Mouse (Mus musculus) yolk sac, embryonic 10.5 days (tissue): ENCODE measurements at regions not wholly inside any gene's neighbourhood (a gene's known extent, or its start where the extent isn't known, plus 50 kb on each side); places are given as distances from the start of the nearest gene placed in this dataset.

Experiments
- DNase-seq: peaks from one replicate; pipeline ENCODE4 v3.0.0-alpha.2; 2017; ENCODE audit warnings: low spot score

DNA sequence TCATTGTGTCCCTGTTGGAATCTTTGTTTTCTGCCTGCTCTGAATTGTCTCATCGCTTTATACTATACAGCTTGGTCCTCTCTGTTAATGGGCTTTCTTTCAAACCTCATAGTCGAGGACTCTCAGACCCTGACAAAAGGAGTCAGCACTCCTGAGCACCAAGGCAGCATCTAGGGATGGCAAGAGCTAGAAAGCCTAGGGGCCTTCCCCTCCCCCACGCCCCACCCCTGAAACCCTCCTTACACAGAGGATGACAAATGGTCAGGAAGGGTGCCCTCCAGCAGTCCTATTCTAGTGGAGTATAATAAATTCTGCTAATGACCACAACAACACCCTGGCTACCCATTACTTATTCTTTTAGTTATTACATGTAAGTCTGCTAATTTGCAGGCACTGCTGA, 74.4 kb downstream of the Tbx19 start:
- DNase-seq, result no peak

DNA sequence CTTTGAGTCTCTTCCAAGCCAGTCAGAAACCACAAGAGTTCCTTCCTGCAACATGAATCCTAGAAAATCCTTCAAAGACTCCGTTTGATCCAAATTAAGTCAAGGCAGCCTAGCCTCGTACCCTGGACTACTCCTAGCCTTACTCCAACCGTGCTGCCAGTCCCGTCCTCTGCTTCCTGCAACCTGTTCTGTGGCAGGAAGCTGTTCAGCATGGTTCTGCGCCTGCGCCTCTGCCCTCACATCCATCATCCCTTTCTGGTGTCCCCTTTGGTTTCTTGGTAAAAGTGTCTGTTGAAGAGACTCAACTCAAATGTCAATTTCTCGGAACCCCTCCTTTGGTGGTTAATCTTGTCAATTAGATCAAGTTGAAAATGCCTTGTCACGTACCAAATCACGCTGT, 75.8 kb downstream of the Tbx19 start:
- no peak for DNase-seq

DNA sequence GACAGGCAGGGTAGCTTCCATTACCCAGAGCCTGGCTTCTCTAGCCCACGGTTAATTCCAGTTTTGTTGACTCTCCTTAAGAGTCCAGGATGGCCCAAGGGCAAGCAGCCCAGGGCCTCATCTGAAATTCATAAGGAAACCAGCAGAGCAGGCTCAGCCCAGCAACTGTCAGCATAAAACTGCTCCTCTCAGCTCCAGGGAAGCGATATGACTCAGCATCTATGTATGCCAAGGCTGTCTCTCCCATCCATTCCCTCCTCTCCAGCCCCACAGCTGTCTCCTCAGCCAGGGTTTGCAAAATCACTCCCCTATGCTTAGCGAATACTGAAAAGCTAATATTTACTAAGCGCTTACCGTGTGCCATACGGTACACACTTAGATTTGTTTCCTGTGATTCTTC, 76.4 kb downstream of the Tbx19 start:
- no peak for DNase-seq

DNA sequence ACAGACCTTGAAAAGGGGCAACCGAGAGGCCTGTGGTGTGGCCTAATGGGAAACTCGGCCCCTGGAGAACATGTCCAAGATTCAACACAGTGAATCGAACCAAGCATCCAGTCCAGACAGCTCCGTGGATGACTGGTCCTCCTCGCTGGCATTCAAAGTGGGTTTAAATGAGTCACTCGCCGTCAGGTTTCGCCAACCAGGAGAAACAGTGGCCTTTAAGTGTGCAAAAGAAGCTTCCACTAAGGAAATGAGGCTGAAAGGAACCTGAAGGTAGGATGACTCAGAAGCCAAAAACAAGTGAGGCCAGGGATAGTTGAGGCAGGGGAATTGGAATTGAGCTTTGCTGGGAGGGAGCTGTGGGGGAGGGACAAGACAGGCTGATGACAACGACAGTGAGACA, 80.2 kb downstream of the Tbx19 start:
- no peak for DNase-seq

DNA sequence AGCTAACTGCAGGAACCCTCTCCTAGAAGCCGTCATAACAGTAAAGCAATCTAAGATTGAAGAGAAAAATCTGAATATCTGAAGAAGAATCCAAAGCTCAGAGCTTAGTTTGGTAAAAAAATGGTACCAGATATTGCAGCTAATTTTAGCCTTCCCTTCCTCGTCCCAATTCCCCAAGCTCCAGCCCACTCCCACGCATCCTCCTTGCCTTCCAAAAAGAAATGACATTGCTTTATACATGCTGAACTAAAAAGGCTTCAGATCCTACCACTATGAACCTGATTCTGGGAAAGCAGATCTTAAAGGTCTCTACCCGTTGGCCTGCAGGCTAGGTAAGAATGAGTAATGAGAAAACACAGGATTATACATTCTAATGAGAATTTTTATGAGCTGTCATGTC, 83.3 kb downstream of the Tbx19 start:
- no peak for DNase-seq

DNA sequence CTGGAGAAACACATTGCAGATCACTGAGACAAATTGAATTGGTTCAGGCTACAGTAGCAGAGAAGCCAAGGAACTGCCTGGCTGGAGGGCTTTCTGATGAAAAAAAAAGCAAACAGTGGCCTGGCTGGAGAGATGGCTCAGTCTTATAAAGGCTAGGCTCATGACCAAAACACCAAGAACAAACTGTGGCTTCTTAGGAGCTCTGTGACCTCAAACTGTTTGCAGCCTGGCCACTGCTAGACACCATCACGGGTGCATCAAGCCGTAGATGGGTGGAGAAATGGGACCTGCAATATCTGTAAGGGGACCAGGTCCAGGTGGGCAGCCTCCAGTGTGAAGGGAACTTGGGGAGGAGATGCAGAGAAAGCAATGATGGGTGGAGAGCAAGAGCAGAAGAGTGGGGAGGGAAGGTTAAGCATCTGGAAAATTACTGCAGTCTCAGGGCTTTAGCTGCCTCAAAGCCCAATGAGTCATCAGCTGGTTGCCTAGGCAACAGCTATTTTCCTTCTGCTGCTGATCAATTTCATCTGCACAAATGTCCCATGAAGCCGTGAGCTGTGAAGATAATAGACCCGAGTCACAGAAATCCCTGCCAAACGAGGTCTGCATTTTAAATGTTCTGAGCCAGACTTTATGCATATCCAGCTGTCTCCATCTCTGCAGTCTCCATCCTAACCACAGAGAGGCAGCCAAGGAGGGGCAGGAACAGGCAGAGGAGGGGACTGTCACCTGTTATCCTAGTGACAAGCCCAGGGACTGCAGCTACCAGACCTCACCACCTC, 85.1 kb downstream of the Tbx19 start:
- no peak for DNase-seq

DNA sequence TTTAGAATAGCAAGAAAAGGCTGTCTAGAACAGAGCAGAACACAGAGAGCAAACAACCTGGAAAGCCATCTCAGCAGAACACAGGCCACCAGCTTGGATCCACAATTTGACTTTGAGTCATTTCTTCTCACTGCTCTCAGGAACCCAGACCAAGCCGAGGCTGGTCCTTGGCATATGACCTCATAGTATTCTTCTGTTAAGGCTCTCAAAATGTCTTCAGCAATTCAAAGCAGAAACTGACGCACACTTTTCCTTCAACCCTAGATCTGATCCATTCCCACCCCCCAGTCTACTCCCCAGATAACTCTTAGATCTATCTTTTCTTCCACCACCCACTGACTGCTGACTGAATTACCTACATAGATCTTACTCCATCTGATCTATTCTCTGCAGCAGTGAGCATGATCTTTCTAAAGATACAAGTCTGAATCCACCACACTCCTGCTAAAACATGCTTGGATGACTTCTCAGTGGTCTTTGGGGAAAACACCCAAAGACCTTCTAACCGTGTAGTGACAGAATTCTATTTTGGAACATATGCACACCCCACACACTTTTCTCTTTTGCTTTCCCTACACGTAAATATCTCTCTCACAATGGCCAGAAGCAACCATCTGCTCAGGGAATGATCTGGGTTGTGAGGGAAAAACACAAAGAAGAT, 88.6 kb downstream of the Tbx19 start:
- no peak for DNase-seq

DNA sequence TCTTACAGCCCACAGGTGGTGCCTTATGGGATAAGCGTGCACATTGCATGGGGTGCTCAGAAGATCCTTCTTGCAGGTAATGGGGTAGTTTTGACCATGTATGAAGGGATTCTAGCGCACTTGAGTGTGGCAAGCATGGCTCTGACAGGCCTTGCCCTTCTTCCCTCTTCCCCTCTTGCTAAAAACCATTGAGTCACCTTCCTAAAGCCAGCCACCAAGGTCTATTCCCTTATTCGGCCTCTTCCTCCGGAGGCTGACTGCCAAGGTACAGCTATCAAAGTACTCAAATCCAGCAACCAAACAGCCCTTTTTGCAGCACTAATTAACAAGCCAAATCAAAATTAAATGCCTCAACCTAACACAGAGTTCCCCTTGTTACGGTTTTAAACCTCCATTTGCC, 95.6 kb downstream of the Tbx19 start:
- no peak for DNase-seq

DNA sequence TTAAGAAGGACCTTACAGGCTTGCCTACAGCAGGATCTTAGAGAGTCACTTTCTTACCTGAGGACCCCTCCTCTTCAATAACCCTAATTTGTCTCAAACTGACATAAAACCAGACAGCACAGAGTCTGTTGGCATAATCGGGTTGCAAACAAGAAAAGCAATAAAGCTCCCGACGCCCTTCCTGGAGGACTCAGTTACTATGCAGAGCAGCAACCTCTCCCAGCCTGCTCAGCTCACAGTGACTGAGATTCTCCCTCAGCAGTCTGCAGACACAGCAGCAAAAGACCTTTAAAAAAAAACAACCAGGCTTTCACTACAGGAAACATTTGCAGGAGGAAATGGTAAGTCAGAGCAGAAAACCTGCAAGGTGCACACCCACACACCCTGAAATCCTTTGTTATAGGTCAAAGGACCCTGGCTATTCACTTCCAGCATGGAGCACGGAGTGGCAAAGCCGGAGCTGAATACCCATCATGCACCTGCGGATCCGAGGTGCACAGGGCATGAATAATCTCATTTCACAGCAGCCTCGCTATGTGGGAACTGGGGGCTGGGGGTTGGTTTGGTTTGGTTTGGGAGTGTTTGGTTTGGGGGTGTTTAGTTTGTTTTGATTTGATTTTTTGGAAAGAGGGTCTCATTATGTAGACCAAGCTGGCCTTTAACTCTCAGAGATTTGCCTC, 97.6 kb downstream of the Tbx19 start:
- DNase-seq, result no peak

DNA sequence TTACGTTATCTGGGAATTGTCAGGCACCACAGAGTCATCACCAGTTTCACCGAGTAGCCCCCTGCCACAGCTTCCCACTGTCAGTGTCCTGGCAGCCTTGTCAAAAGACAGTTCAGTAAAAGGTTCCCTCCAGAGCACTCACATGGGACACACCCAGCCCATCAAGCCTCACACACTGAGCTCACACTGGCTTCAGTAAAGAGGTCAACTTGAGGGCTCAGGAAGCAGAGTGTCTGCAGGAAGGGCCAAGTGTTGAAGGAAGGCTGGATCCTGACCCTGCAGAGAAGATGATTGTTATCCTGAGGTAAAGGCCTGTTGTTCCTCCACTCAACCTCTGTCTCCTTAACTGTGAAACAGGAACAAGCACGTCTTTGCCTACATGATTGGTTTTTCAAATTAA, 99.2 kb downstream of the Tbx19 start:
- DNase-seq, result no peak

DNA sequence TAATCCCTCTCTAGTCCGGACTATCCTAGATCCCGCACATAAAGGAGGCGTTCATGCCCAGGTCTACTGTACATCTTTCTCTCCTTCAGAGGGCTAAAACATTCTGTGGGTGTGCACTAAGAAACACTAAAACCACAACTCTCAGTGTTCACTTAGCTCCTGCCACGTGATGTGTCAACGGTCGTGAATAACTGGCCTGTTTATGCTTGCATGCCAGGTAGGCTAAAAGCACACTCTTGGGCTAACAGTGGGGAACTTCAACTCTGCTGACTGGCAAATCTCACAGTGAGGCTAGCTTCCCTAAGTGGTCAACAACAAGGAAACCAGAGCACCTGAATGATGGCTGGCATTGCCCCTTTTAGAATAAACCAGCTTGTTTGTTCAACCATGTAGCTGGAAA, 106.3 kb downstream of the Tbx19 start:
- no peak for DNase-seq

DNA sequence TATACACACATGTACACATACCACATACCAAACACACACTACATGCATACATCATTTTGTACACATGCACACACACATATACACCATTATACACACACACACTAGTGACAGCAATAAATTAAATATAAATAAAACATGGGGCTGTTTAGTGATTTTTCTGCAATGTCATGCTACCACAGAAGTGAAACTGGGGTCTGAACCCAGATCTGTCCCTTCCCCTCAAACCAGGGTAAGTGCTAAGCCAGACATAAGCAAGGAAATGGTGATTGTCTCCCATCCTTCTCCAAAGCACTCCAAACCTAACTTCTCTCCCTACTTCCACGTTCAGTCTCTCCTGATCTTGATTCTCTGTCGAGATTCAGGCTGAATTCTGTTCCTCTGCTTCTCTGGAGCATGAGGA, 109.3 kb downstream of the Tbx19 start:
- no peak for DNase-seq

DNA sequence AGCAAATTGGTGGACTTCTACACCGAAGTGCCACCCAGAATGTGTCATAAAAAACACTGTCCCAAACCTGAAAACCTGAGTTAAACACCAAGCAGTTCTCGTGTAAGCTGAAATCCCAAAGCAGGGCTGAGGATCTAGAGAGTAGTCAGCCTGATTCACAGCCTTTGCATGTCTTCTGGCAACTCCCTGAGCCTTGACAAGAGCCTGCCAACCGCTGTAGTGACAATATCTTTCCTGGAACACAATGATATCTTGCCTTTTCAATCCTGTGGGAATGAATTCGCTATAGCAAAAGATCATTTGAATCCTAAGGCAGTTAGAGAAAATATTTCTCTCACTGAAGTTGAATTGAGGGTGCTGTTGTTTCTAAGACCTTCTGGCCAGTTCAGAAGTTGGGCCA, 110.4 kb downstream of the Tbx19 start:
- no peak for DNase-seq

DNA sequence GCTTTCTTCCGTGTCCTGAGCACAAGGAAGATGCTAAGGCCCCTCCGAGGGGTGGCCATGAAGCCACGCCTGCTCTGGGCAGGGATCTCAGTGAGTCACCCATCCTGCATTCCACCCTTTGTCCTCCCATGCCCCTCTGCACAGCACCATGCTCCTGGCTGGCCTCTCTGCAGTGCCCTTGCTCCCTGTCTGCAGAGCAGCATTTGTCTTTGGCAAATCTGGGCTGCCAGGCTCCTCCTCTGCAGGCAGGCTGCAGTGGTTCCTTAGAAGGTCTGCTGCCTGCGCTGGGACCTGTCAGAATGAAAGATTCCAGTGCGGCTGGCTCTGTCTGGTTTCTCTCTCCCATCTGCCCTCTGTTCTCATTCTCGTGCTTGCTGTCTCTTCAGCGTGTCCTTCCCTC, 111.3 kb upstream of the Xcl1 start:
- DNase-seq, result peak; percentile 66

DNA sequence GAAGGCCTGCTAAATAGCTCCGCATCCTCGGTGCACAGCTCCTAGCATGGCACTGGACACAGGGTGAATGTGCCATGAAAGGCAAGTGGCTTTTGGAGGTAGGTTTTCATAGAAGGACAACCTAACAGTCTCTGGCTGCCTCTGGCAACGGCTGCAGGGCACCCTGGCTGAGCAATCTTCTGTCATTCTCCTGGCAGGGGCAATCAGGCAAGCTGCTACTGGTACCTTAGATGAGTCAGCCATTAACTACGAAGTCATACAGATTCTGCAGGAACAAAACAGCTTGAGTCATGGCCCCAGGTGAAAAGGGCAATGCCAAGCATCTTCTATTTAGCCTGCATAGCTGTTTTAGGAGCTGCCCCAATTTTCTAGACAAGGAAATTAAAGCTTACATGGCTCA, 110.7 kb upstream of the Xcl1 start:
- no peak for DNase-seq

DNA sequence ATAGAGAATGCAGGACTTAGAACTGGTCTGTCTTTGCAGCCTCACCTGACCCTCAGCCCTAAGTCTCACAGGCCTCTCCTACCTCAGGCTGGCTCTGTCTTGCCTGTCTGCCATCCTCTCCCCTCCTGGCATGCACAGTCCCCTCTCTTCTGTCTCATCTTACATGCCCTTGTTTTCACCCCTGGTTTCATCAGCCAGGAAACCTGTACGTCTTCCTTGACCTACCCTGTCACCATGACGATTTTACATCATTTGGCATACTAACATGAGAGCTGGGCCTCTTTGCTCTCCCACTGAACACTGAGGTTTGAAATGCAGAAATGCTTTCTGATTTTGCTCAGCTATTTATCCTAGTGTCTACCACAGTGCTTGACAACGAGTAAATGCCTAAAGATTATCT, 108.0 kb upstream of the Xcl1 start:
- no peak for DNase-seq

DNA sequence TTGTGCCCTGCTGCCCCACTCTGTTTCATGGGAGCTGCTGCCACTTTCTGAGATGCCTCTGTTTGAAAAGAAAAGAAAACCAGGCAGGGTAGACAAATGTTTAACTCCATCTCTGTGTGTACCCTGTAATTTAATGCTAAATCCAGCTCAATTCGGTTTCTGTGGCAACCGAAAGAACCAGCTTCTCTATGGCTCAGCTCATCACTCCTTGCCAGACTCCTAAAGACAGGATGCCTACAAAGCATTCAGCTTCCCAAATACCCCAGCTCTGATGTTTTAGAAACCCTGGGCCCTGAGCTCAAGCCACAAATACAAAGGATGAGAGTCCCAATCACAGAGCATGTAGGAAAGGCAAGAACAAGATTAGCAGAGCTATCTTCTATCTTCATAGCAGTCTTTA, 106.8 kb upstream of the Xcl1 start:
- DNase-seq, result no peak

DNA sequence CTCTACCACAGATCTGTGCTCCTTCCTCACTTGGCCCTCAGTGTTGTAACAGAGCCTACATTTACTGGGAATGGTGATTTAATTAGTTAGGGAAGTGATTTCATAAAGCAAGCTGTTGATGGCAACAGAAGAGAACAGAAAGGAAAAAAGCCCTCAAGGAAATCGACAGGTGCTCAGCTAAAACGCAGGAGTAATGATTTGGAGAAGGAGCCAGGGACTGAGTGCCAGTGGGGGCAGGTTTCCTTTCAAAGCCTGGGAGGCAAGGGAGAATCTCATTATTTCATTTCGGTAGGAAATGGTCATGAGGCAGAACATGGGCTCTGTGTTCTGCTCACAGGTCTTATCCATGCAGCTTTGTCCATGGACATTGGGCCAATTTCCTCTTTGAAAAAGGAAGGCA, 101.3 kb upstream of the Xcl1 start:
- no peak for DNase-seq

DNA sequence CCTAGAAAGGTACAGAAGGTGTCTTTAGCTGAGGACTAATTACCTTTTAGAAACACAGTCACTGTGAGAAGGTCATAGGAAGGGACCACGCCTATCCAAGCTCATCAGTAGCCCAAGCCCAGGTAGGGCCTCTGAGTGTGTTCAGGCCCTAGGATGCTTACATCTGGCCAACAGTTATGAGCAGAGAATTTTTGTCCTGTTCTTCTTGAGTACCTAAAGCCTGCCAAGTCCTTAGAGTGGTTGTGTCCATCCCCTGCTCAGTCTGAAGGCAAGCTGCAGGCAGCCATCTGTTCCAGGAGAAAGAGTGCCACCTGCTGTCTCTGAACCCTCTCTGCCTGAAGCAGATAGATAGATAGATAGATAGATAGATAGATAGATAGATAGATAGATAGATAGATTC, 100.3 kb upstream of the Xcl1 start:
- no peak for DNase-seq

DNA sequence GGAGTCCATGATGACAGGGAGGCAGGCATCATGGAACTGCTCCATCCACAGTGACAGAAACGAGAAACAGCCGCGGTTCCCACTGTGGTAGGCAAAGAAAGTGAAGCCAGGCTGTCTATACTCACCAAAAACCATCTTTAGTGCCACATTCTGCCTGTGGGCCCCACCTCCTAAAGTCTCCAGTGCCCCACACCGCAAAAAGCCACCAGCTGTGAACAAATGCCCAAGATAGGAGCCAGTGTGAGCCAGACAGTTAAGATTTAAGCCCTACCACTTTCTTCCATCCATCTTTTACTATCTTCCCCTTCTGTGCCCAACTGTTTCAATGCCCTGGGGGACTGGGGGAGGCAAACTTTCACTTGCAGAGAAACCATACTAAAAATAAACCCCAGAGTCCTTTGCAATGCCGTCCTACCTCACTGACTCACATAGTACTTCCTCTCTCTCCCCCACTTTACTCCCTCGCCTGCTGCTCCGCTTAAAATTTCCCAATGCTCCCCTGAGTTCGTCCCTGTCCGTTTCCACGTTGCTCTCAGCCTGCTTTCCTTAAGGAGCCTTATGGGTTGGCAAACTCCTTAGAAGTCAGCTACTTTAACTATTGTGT, 85.7 kb upstream of the Xcl1 start:
- no peak for DNase-seq

DNA sequence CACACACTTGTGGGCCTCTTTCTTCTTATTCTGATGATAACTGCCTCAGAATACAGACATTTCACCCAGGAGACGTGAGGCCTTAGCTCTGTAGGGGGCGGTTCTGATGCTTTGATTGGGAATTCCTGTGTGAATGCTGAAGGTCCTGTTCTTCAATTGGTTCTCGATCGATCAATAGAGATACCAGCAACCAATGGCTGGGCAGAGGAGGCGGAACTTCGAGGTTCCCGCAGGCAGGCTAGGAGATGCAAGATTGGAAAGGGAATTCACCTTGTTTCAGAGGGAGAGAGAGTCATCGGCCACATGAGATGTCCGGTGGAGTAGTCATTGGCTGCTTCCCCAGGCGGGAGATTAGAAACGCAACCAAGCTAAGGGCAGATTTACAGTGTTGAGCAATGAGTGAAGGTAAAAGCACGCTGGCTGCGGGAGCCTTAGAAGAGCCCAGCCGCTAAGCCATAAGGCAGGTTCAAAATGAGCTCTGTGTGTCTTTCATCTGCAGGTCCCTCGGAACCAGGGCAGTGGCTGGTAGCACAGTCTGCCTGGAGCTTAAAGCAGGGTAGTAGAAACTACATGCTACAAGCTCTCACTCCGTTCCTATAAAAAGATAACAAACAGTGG, 83.5 kb upstream of the Xcl1 start:
- DNase-seq, result peak; percentile 70

DNA sequence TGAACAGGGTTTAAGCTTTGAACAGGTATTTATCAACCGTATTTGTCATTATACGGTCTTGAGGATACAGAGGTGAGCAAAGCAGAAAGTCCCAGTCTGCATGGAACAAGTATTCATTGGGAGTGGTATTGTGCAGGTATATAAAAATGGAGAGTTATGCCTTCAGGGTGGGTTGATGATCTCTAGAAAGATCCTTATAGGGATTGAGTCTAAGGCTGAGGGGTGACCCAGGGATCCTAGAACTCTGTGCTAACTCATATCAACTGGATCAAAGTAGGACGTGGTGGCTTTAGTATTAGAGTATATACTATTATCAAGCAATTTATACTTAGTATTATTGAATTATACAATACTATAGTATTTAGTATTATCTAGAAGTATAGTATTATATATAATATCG, 82.9 kb upstream of the Xcl1 start:
- no peak for DNase-seq

DNA sequence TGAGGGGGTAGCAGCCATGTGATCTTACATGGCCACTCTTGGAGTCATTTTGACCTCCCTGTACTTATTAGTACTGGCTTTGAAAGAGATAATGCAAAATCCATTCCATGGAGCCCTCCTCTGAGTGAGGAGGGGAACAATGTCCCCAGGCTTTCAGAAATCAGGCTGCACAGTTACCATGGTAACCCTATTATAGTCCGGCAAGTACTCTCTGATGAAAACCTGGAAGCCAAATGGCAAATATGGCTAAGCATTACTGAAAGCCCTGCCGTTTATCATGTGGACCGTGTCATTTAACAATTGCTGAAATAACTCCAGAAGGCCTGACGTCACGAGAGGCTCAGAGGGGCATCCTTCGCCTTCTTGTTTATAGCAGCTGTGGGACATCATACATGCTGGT, 82.5 kb upstream of the Xcl1 start:
- DNase-seq, result no peak
